Mouse (Mus musculus) embryonic fibroblast, embryonic 13.5 days (primary cell): ENCODE measurements around the gene Gpx8.

Experiments used
- CTCF ChIP-seq: IDR thresholded peaks from 2 replicates; pipeline ENCODE4 v1.5.1; 2011; ENCODE audit warnings: mild to moderate bottlenecking, control low read depth, low read length, moderate library complexity, borderline replicate concordance; ENCODE audit not compliant: insufficient read depth
- POLR2A ChIP-seq: IDR thresholded peaks from 2 replicates; pipeline ENCODE4 v1.6.1; 2011; ENCODE audit warnings: low read depth, mild to moderate bottlenecking, control low read depth, low read length, moderate library complexity

- TF ChIP-seq POLR2A (no peak), CTCF (no peak)
Observed at GRCm38 (mm10) chr13:113064542-113064941, 18.3 kb upstream of the Gpx8 start.
